Mouse (Mus musculus) thymus, postnatal 36 days (tissue): ENCODE data around the gene 1190002N15Rik.

Experiments
- DNase-seq, 2 experiments: peaks; one replicate each; pipeline ENCODE4 v3.0.0; 2022; ENCODE audit warnings: mixed read lengths in 2 of 2

1190002N15Rik gene

DNA sequence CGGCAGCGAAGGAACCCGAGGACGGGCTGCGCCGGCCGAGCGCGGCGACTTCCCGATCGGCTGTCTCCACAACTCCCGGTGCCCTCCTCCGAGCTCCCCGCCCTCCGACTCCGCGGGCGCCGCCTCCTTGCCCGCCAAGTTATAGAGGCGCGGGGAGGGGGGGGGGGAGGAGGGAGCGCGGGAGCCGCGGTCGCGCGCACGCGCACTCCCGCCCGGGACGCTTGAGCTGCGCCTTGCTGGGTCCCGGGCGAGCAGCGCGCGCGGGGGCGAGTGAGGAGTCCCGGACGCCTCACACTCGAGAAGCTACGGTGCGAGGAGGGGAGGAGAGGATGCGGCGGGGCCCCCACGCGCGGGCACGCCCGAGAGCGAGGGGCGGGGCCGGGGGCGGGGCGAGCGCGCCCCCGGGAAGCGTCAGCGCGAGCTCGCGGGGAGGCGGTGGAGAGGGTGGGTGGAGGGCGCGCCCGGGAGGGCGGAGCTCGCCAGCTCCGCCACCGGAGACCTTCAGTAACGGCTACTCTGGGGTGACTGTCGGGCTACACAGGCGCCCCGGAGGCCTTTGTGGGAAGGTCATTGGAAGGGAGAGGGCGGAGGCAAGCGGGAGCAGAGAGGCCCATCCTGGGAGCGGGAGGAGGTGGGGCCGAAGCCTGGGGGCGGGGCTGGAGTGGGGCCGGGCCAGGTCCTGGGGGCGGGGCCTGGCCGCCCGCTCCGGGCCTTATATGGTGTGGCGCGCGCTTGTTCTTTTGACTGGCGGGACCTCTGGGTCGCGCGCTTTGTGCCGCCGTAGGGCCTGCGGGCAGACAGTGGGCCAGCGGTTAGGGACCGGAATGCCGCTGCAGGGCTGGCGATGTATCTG lies at the start of gene 1190002N15Rik:
Gene 1190002N15Rik, minus strand, starts transcription at position 112 of the 853 bp plus-strand sequence.
- DNase-seq, result peak; percentile 94 to 97

DNA sequence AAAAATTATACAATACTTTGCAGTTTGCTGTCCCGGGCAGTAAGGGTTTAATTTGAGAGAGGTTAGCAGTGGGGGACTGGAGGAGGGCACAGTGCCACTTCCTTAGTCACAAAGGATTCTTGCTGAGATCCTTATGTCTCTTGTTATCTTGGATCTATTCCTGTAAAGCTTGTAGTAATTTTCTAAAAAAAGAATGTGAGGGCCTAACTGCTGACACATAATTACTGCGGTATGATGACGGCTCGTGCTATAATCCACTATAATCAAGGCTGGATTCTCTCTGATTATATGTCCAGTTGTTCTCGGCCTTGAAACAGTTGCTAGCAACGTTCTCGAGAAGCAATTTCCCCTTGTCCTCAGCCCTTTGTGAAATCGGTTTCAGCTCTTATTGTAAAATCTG lies 44.4 kb upstream of the 1190002N15Rik start:
- DNase-seq, result no peak

DNA sequence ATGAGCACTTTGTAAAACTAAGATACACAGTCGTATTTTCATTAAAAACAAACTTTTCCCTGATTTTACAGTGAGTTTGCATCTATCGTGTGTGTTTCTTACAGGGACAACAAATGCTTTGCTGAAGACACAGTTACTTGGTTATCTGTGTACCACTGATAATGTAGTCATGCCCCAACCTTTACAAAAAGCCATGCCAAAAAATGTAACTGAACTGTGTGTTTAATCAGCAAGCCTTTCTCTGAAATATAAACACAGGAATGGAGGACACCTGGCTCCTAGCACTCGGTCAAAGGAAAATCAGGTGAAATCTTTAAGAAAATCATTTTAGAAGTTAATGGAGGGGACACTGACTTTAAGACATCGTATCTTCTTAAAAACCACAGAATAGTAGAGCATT lies 43.8 kb upstream of the 1190002N15Rik start:
- no peak for DNase-seq

DNA sequence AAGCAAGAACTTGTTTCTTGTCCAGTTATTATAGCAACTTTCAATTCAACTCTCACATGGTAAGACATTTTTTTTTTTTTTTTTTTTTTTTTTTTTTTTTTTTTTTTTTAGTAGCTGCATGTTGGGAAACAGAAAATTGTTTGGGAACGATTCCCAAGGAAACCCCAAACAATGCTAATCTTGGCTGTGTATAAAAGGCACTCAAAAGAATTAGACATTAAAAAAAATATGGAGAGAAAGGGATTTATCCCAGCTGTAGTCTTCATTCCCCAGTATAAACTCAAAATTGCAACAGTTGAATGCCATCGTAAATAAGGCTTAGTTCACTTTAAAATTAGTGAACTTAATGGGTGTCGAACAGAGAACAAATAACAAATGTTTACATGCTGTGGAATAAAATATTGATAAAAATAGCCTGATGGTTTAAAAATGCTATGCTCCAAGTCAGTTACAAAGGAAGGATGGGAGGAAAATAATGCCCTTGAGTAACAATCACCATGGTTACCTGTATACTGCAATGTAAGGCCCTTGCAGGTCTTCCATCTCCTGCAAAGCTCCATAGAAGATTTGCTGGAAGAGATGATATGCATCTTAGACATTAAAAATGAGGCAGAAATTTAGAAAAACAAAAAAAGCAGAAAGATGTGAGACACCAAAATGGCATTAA lies 42.3 kb upstream of the 1190002N15Rik start:
- no peak for DNase-seq

DNA sequence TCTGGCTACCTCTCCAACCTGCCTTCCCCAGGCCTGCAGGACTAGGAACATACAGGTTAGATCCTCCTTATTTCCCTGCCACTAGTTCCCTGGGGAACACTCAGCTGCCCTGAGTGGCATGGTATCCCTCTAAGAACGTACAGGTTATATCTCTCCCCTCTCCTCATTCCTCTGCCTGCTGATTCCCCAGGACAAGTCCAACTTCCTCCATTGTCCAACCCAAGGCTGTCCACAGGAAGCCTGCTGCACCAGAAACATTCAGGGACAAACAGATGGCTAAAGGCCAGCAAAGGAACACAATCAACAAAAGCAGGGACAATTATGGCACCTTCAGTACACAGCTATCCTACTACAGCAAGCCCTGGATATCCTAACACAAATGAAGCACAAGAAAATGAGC lies 33.9 kb upstream of the 1190002N15Rik start:
- DNase-seq, result no peak

DNA sequence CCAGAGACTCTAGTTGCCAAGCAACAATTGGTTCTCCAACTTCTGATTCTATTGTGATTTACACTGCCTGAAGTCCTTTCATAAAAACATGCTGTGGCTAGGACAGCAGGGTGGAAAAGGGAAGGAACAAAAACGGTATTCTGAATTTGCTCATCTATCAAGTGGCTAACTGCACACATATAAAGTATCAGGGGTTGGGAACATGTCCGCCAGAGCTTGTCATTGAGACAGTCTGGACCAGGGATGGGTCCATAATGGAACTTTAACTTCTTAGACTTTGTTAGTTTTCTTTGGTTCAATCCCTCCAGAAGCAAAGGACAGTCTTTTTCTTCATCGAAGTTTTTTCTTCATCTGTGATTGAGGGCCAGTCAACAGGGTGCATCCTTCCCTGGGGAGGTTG lies 30.5 kb upstream of the 1190002N15Rik start:
- DNase-seq, result no peak

DNA sequence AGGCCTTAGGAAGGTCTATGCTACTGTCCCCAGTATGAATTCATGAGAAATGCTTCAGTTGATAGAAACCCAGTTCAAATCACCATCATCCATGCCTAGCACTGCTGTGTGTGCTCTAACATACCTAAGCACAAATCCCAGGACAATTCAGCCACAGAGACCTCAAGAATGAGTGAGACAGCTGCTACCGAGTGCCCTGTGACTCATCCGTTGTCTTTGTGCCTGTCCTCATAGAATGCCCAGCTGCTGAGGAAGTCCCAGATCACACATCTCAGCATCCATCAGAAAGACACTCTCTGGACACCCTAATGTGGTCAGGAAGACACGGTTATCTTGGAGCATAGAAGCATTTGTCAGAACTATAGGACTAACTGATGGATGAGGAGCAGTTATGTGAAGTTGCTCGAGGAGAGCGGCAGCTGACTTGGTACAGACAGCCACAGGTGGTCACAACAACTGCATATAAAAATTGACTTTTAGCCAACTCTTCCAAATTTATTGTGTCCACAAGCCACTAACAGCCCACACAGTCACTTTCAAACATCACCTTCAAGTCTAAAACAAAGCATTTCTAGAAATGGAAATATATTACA lies 29.9 kb upstream of the 1190002N15Rik start:
- DNase-seq, result no peak

DNA sequence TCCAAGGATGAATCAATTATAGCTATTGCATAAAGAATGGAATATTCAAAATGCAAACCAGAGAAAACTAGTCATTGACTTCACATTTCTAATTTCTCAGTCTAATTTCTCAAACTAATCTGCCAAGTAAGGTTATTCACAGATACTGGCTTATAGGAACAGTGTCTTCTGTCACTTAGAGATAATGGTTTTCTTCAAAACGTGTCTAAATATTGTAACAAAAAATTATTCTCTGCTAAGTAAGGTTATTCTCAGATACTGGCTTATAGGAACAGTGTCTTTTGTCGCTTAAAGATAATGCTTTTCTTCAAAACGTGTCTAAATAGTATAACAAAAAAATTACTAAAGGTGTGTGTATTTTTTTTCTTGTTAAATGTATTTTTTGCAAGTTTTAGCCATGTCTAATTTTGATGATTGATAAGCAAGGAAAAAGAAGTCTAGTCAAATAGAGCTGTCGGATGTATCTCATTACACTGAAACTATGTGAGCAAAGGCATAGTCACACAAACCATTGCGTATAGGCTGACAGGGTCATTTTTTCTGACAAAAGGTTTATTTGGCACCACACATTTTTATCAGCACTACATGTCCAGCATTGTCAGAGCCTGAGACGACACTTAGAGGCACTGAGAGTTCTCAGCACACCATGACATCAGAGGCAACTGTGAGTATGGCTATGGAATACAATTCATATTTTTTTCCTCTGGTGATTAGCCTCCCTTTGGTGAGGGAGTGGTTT lies 19.1 kb upstream of the 1190002N15Rik start:
- DNase-seq, result no peak

DNA sequence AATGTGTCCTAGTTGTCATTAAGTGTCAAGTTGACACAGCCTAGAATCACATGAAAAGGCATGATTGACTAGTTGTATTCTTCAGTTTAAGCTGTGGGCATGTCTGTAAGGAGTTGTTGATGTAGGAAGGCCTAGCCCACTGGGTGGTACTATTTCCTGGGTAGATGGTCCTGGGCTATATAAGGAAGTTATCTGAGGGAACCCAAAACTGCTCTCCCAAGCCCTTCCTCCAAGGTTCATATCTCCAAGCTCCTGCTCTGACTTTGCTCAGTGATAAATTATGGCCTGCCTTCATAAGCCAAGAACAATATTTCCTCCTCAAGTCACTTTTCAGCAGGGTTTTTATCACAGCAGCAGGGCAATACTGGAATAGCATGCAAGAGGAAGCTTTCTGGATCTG lies 18.4 kb upstream of the 1190002N15Rik start:
- no peak for DNase-seq

DNA sequence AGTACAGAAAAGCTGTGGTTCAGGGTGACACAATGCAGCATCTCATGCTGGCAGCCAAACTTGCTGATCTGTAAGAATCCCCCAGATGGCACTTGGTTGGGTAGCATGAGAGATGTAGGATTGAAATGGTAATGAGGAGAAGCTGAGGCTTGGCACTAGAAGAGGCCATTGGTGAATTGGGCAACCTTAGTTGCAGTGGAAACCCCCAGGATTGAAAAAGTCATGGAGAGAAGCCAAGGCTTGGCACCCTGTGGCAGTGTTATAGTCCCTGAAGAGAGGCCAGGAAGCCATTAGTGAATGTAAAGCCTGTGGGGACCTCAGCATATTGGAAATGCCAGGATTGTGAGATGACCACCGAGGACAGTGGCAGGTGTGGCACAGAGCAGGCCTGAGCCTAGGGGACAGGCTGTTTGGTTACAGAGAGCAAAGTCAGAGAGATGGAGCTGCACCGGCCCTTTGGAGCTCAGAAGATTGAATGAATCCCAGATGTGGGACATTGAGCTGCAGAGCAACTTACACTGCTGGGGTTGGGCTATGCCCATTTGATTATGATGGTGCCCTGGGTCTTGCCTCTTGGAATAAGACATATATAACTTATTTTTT lies 12.7 kb upstream of the 1190002N15Rik start:
- no peak for DNase-seq

DNA sequence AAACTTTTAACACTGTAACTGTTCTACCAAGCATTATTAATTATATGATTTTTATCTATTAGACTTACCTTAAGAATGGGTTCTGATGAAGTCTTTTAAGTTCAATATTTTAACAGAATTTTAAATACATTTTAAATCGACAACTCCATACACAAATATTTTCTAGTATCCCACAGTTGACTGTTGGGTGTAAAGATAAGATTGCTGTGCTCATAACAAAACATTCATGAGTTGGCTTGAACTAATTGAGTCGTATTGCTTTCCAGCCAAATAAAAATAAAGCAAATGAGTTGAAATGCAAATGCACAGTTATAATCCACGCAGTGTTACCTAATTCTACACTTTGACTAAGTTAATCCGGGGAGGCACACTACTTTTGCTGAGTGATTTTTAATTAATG lies 6.0 kb upstream of the 1190002N15Rik start:
- DNase-seq, result no peak

DNA sequence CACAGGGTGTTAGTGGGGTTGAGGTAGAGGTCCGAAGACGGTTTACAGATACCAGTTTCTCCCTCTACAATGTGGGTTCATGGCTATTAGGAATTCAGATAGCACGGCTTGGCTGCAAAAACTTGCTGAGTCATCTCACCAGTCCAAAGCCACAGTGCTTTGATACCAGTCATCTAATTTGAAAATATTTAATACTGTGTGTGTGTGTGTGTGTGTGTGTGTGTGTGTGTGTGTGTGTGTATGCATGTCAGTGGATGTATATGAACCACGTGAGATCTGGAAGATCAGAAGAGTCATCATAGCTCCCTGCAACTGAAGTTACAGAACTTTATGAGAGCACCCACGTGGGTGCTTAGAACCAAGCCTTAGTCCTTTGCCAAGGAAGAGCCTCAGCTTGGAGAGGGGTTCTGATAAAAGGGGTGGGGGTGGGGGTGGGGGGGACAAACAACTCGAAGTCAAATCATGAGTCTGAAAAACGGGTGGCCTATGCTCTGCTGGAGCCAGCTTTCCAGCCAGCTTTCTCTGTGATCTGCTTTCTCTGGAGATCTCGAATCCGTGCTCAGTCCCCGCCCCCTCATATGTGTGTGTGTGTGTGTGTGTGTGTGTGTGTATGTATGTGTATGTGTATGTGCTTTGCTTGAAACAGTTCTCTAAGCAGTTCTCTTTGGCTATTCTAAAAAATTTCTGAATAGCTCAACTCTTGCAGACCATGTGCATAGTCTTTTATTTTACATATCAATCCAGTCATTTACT lies 2.6 kb upstream of the 1190002N15Rik start:
- DNase-seq, result no peak

DNA sequence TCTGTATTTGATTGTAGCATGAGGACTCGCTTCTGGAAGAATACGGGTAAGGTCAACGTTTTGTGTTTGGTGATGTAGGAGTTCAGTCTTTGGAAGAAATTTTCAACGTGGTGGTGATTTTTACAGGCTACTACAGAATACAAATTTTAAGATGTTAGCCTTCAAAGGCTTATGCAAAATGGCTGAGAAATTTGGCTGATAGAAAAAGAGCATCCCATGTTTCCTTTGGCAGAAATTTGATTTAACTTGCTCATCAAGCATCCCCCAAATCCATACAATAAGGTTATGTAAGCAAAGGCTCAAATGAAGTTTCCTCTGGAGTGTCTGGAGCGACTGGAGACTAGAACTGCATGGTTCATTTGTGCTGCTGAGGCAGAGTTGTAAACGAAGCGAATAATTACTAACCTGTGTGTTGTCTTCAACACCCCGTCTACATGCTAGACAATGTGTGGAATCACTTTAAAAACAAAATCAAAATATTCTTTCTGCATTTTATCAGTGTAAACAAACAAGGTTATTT lies 1.5 kb upstream of the 1190002N15Rik start:
- no peak for DNase-seq

DNA sequence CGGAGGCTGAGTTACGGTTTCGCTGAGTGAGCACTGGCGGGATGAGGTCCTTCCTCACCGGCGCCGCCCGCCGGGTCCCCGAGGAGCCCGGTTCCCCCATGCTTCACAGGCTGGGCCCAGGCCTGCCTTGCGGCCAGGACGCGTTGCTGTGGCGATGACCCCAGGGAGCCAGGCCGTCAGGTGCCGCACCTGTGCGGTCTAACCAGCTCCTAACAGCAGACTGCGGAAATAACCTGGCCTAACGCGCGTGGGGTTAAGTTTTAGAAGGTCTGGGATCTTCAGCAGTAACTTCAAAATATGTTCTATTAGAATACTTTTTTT lies 902 bp upstream of the 1190002N15Rik start:
- DNase-seq, result no peak

DNA sequence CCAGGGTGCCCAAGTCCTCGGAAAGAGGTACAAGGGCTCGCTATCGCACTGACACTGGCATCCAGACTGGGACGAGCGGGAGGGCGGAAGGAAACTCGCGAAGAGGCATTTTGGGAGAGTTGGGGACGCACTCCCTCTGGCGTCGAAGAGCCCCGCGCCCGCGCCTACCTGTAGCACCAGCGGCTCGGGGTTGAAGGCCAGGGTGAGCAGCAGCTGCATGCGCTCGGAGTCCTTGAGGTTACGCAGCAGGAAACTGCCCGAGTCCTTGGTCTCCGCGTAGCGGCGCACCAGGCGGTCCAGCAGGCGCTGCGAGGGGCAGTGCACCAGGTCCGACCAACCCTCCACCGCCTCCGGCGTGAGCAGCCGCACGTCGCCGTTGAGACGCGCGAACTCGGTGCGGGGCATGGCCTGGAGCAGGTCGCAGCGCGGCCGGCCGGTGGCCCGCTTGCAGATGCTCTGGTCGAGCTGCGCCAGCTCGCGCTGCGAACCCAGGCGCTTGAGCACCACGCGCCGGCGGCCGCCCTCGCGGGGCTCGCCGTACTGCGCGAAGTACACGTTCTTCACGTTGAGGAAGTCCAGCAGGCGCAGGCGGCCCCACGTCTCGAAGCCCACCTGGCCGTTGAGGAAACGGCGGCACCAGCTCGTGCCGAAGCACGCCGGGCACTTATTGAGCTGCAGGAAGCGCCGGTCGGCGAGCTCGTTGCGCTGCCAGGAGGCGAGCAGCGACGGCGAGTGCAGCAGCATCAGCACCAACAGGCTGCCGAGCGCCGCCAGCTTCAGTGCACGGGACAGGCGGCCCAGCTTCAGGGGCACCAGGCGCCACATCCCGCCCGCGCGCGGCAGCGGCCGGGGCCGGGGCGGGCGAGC lies 597 bp downstream of the 1190002N15Rik start:
- DNase-seq, result peak; percentile 83 to 85

DNA sequence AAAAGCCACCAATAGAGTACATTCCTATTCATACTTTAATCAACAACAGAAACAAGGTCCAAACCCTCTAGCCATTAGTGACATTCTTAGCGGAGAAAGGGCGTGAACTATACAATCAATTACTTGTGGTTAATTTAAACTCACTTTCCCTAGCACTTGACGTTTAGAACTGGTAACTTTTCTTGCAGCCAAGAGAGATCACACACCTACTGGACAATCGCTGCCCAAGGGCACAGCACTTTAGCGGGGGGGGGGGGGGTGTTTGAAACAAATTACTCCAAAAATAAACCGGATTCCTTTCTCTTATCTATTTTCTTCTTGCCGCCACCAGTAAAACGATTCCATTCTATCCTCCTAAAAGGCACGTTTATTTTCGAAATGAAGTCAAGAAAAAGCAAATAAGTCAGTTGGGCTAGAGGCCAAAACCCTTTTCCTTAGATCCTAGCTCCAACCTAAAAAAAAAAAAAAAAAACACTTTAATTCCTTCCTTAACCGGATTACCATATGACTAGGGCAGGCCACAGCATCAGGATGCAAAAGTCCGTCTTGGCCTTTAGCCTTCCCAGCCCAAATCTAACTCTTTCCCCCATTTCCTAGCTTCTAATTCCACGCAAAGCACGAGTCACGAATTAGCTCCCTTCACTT lies 1.5 kb downstream of the 1190002N15Rik start:
- DNase-seq, result no peak

DNA sequence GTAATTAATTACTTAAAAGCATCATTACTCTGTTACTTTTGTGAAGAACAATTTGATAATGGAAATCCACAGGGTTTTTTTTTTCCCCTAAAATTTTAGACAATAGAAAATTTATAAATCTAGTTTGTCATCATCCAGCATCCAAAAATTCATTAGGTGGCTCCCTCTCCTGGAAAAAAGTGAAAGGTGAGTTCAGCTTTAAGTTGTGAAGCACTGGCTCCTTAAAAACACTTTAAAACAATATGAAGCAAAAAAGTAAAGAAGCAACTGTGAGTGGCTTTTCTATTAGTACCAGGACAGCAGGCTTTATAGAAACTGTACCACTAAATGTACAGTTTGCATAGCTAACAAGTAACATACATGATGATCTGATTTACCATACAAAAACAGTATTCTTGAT lies 3.1 kb downstream of the 1190002N15Rik start:
- DNase-seq, result no peak

DNA sequence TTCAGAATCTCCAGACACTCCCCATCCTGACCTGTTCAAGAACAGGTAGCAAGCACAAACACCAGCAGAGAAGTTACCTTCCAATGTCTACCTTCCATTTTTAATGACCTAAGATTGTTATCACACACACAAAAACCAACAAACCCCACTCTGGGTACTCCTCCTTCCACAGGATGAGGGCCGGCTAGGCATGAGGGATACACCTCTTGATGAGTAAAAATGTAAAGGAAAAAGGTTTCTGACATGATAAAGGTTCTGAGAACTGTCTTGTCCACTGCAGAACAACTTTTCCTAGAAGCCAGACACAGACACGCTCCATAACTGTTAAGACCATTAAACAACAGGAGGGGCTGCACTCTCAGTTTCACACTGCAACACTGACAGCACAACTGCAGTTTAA lies 3.7 kb downstream of the 1190002N15Rik start:
- no peak for DNase-seq

DNA sequence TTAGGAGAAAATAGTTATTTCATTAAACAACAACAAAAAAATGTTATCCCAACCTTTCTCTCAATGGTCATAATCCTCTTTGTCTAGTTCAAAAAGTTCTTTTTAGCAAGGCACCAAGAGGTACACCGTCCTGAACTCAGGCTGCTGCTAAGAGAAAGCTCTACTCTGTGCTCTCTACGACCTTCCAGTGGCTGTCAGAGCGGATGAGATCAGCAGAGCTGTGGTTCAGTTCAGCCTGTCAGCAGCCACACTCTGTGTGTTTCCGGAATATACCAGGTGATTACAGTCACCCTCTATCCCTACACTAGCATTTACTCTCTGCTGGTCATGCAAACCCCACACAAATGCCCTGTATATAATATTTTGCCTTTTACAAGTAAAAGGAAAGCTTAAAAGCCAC lies 4.2 kb downstream of the 1190002N15Rik start:
- DNase-seq, result peak; percentile 37 to 55

DNA sequence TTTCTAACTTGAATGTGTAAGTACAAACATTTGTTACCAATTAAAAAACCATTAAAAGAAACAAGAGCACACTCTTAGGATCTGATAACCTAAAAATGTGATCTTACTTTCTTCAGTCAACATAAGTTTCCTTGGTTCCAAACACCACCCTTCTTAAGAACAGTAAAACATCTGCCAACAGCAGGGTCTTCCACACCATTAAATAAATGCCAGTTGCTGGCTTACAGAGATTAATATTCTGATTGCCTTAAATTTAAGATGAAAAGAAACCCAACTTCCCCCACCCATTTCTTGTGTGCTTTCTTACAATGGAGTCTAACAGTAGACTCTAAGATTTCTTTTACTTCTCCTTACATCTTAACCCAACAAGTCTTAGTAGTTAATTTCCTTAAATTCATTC lies 7.9 kb downstream of the 1190002N15Rik start:
- no peak for DNase-seq
